Mouse (Mus musculus): ENCODE results near the gene Slc12a9.

Slc12a9 gene

GRCm38 (mm10) chr5:137345821-137346220 lies 12.4 kb upstream of the Slc12a9 start:
- peak; percentile 45 for DNase-seq

- no peak for DNase-seq
These were observed 10.5 kb upstream of the Slc12a9 start for GRCm38 (mm10) chr5:137343869-137344268.

GRCm38 (mm10) chr5:137343412-137343811 lies 10.0 kb upstream of the Slc12a9 start:
- no peak for DNase-seq

- DNase-seq = no peak
These were observed 9.1 kb upstream of the Slc12a9 start for GRCm38 (mm10) chr5:137342407-137343012.

- no peak for DNase-seq
These were observed 6.8 kb upstream of the Slc12a9 start for GRCm38 (mm10) chr5:137340222-137340621.

GRCm38 (mm10) chr5:137339290-137339979 lies 6.0 kb upstream of the Slc12a9 start:
- peak; percentile 69 for DNase-seq

- peak; percentile 54 for DNase-seq
These were observed 5.4 kb upstream of the Slc12a9 start for GRCm38 (mm10) chr5:137338663-137339289.

GRCm38 (mm10) chr5:137338256-137338655 lies 4.9 kb upstream of the Slc12a9 start:
- peak; percentile 91 for DNase-seq

- no peak for DNase-seq
These were observed 3.8 kb upstream of the Slc12a9 start for GRCm38 (mm10) chr5:137337190-137337589.

- no peak for DNase-seq
These were observed 1.7 kb upstream of the Slc12a9 start for GRCm38 (mm10) chr5:137335066-137335465.

GRCm38 (mm10) chr5:137334317-137334716 lies 920 bp upstream of the Slc12a9 start:
- DNase-seq = no peak

GRCm38 (mm10) chr5:137332857-137333511 lies 413 bp downstream of the Slc12a9 start:
- DNase-seq = no peak

GRCm38 (mm10) chr5:137330910-137331309 lies 2.5 kb downstream of the Slc12a9 start:
- DNase-seq = no peak

GRCm38 (mm10) chr5:137320996-137321395 lies 12.4 kb downstream of the Slc12a9 start:
- no peak for DNase-seq

GRCm38 (mm10) chr5:137318570-137318969 lies 14.8 kb downstream of the Slc12a9 start:
- DNase-seq = no peak

- no peak for DNase-seq
These were observed 16.0 kb downstream of the Slc12a9 start for GRCm38 (mm10) chr5:137317361-137317760.

- DNase-seq = peak; percentile 63
These were observed 18.1 kb downstream of the Slc12a9 start for GRCm38 (mm10) chr5:137315084-137315903.

- DNase-seq = peak; percentile 89
These were observed 19.0 kb downstream of the Slc12a9 start, which contains the start of gene Trip6 for GRCm38 (mm10) chr5:137314193-137315083. Trip6 (minus strand) TSS chr5:137314404.

GRCm38 (mm10) chr5:137313466-137314192 lies 19.8 kb downstream of the Slc12a9 start:
- peak; percentile 40 for DNase-seq

- no peak for DNase-seq
These were observed 25.0 kb downstream of the Slc12a9 start for GRCm38 (mm10) chr5:137308356-137308755.

All from lung, postnatal 14 days (tissue).